Comparison of ENCODE assay signal across 31 mouse cellular contexts in genomic region chr2:83641993-83642392, GRCm38 (mm10).
"Had no signal": no experiment of that assay in that cellular context is flagged by ENCODE, and none has a peak within 500 bp of the region (broad histone marks: within the 10 kb centered on the region; RNA-seq: fewer than 3 reads in every experiment).

No protein-coding gene starts in this region.

- ATAC-seq: liver, embryonic 12.5 days; liver, postnatal 0 days; lung, postnatal 0 days; midbrain, embryonic 13.5 days; midbrain, embryonic 15.5 days; midbrain, embryonic 16.5 days had no signal

- H3K36me3 ChIP-seq: limb, embryonic 10.5 days; limb, embryonic 12.5 days; limb, embryonic 13.5 days; limb, embryonic 15.5 days; liver, embryonic 12.5 days; liver, embryonic 13.5 days; liver, embryonic 15.5 days; lung, embryonic 15.5 days; midbrain, embryonic 10.5 days; midbrain, embryonic 12.5 days; midbrain, embryonic 13.5 days; midbrain, embryonic 15.5 days had no signal

- H3K9me3 ChIP-seq: limb, embryonic 10.5 days; limb, embryonic 12.5 days; limb, embryonic 13.5 days; limb, embryonic 15.5 days; liver, embryonic 12.5 days; liver, embryonic 13.5 days; liver, embryonic 15.5 days; lung, embryonic 15.5 days; megakaryocyte, embryonic 14.5 days; midbrain, embryonic 10.5 days; midbrain, embryonic 12.5 days; midbrain, embryonic 13.5 days; midbrain, embryonic 15.5 days had no signal

- H3K27me3 ChIP-seq: limb, embryonic 12.5 days; limb, embryonic 13.5 days; limb, embryonic 15.5 days; liver, embryonic 12.5 days; liver, embryonic 13.5 days; liver, embryonic 15.5 days; lung, embryonic 15.5 days; midbrain, embryonic 12.5 days; midbrain, embryonic 13.5 days; midbrain, embryonic 15.5 days had no signal

- DNase-seq: left cerebral cortex, postnatal 4 days; liver; liver, embryonic 13.5 days; liver, postnatal 0 days; lung, adult 18-20 months; lung, adult 2 months; lung, embryonic 14.5 days; lung, postnatal 10 days; lung, postnatal 14 days; lung, postnatal 36 days; lung, postnatal 4 days; midbrain, embryonic 14.5 days had no signal

- H3K4me3 ChIP-seq: limb, embryonic 10.5 days; limb, embryonic 12.5 days; limb, embryonic 13.5 days; limb, embryonic 15.5 days; liver, embryonic 12.5 days; liver, embryonic 13.5 days; liver, embryonic 15.5 days; lung, embryonic 15.5 days; megakaryocyte, embryonic 14.5 days; midbrain, embryonic 10.5 days; midbrain, embryonic 12.5 days; midbrain, embryonic 13.5 days; midbrain, embryonic 15.5 days; myocyte had no signal

- H3K4me2 ChIP-seq: limb, embryonic 12.5 days; limb, embryonic 13.5 days; limb, embryonic 15.5 days; liver, embryonic 11.5 days; liver, embryonic 12.5 days; liver, embryonic 13.5 days; liver, embryonic 15.5 days; lung, embryonic 14.5 days; lung, embryonic 15.5 days; midbrain, embryonic 11.5 days; midbrain, embryonic 12.5 days; midbrain, embryonic 13.5 days; midbrain, embryonic 15.5 days had no signal

- H3K9ac ChIP-seq: limb, embryonic 12.5 days; limb, embryonic 13.5 days; limb, embryonic 15.5 days; liver, embryonic 12.5 days; liver, embryonic 13.5 days; liver, embryonic 14.5 days; liver, embryonic 15.5 days; liver, postnatal 0 days; lung, embryonic 14.5 days; lung, embryonic 15.5 days; midbrain, embryonic 12.5 days; midbrain, embryonic 13.5 days; midbrain, embryonic 15.5 days had no signal

- H3K27ac ChIP-seq: limb, embryonic 10.5 days; limb, embryonic 12.5 days; limb, embryonic 13.5 days; limb, embryonic 15.5 days; liver, embryonic 12.5 days; liver, embryonic 13.5 days; liver, embryonic 14.5 days; liver, embryonic 15.5 days; lung, embryonic 15.5 days; macrophage; midbrain, embryonic 10.5 days; midbrain, embryonic 12.5 days; midbrain, embryonic 13.5 days; midbrain, embryonic 15.5 days had no signal
